Mouse (Mus musculus): ENCODE results near the gene Gm11009. TPM values are rescaled to one million over a fixed set of nuclear protein-coding genes. Genes with fewer than 3 reads are reported as not detected.
"Not testable (repeated sequence)": the region's sequence is repeated elsewhere in the genome, so short reads cannot be mapped to it uniquely, and the experiment has no call there.

Gene Gm11009
- not detected in 2 replicates for polyA plus RNA-seq (2012)

DNA sequence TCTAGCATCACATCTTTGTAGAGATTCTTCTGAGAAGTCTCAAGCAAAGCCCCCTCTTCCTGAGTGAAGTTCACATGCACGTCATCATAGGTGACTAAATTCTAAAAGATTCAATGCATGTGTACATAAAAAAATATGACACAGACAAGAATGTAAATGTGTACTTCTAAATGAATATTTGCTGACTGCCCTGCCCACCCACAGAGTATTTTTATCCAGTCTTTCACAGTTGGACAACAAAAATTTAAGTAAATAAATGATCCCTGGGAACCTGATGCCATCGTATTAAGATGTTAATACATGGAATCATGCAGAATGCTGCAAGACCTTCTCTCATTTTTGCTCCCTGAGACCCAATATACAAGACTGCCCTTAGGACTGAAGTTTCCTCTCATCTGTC, at the start of gene Gm11009:
Gm11009 (minus strand) TSS at position 101 of the 400 bp plus-strand sequence.
- TF ChIP-seq GATA1 (IDR thresholded peaks at IDR 0.05; ENCODE audit: low read length) = not testable (repeated sequence)

Other genes with a start within 250 kb of the Gm11009 start
- gene Gm2004, start 169.7 kb downstream of the Gm11009 start, polyA plus RNA-seq (2012) = 0.05 and 0.16 TPM in 2 replicates
- 0.18 and 0.40 TPM in 2 replicates for gene 2210418O10Rik, start 92.9 kb downstream of the Gm11009 start, polyA plus RNA-seq (2012)
- gene Gm14435, start 104.1 kb upstream of the Gm11009 start, polyA plus RNA-seq (2012) = not detected in 2 replicates
- gene Gm14434, start 167.3 kb upstream of the Gm11009 start, polyA plus RNA-seq (2012) = not detected in 2 replicates
- gene Zfp967, start 201.6 kb upstream of the Gm11009 start, polyA plus RNA-seq (2012) = 0.28 and 0.29 TPM in 2 replicates

All from G1E-ER4 (cell line).